Mouse (Mus musculus) C2C12 (cell line): Measurements from ENCODE around the gene Igfbp4. TPM values are rescaled to one million over a fixed set of nuclear protein-coding genes. Genes with fewer than 3 reads are reported as not detected.

ENCODE experiments used
- H3K27me3 ChIP-seq: one replicate; pipeline ENCODE4 v1.6.1; 2011; ENCODE audit not compliant: control insufficient read depth, insufficient read depth, insufficient read length
- H3K36me3 ChIP-seq: one replicate; pipeline ENCODE4 v1.6.1; 2011; ENCODE audit not compliant: control insufficient read depth, insufficient read depth
- H3K4me3 ChIP-seq: one replicate; pipeline ENCODE4 v1.5.1; 2011; ENCODE audit warnings: mild to moderate bottlenecking, control low read depth; ENCODE audit not compliant: poor library complexity, insufficient read depth, severe bottlenecking
- H3K79me2 ChIP-seq: one replicate; pipeline ENCODE4 v1.6.1; 2011; ENCODE audit not compliant: control insufficient read depth, insufficient read depth
- H3K79me3 ChIP-seq: one replicate; pipeline ENCODE4 v1.6.1; 2011; ENCODE audit warnings: low read depth, control low read depth
- H3ac ChIP-seq: one replicate; pipeline ENCODE3; 2011; ENCODE audit warnings: low read depth; ENCODE audit not compliant: control insufficient read depth, insufficient read length
- CEBPB ChIP-seq: IDR thresholded peaks from one replicate; pipeline ENCODE4 v1.6.1; 2011; ENCODE audit warnings: low read depth, mild to moderate bottlenecking, control low read depth, moderate library complexity
- CTCF ChIP-seq: IDR thresholded peaks from one replicate; pipeline ENCODE4 v1.5.1; 2011; ENCODE audit not compliant: control insufficient read depth, insufficient read depth, insufficient read length
- FOSL1 ChIP-seq: IDR thresholded peaks from one replicate; pipeline ENCODE4 v1.8.0; 2011; ENCODE audit warnings: mild to moderate bottlenecking, low read length; ENCODE audit not compliant: poor library complexity, insufficient read depth, severe bottlenecking
- MAX ChIP-seq: IDR thresholded peaks from one replicate; pipeline ENCODE4 v1.6.1; 2011; ENCODE audit warnings: mild to moderate bottlenecking, control low read depth
- MYOD1 ChIP-seq: IDR thresholded peaks from one replicate; pipeline ENCODE4 v1.6.1; 2011; ENCODE audit warnings: low read depth; ENCODE audit not compliant: control insufficient read depth, insufficient read length
- MYOG ChIP-seq: IDR thresholded peaks from one replicate; pipeline ENCODE4 v1.6.1; 2011; ENCODE audit not compliant: control insufficient read depth, insufficient read length; ENCODE audit errors: extremely low read depth
- USF1 ChIP-seq: IDR thresholded peaks from one replicate; pipeline ENCODE4 v1.6.1; 2011; ENCODE audit warnings: low read depth, mild to moderate bottlenecking, control low read depth, moderate library complexity
- polyA plus RNA-seq: library from polyadenylated mRNA; unstranded; fragments of >200 nt; fragmentation: generic; extraction: Trizol; gene quantifications from one replicate; pipeline ENCODE4 v1.2.1, GENCODE M21; 2012; ENCODE audit warnings: missing spikeins

Gene Igfbp4
- polyA plus RNA-seq, 1 experiment: 38.5 TPM

- TF ChIP-seq FOSL1 (no peak), MYOG (no peak), MAX (no peak), USF1 (no peak), CTCF (no peak), CEBPB (no peak), MYOD1 (no peak)
Measured at GRCm38 (mm10) chr11:99084366-99084765, 43.3 kb downstream of the Igfbp4 start.

GRCm38 (mm10) chr11:99088486-99088885, 47.4 kb downstream of the Igfbp4 start:
- Histone ChIP-seq H3ac (no peak overlapping the region), H3K27me3 (no peaks in the 10 kb centered on the region), H3K36me3 (no peaks in the 10 kb centered on the region), H3K79me3 (no peaks in the 10 kb centered on the region), H3K79me2 (no peaks in the 10 kb centered on the region), H3K4me3 (no peak overlapping the region)
- no peak for TF ChIP-seq CTCF
- no peak for TF ChIP-seq FOSL1
- no peak for TF ChIP-seq MAX
- no peak for TF ChIP-seq MYOG
- TF ChIP-seq MYOD1: no peak
- no peak for TF ChIP-seq USF1
- TF ChIP-seq CEBPB: no peak

More at GRCm38 (mm10) chr11:99084366-99084765, 43.3 kb downstream of the Igfbp4 start:
- Histone ChIP-seq H3K79me2 (no peaks in the 10 kb centered on the region), H3K4me3 (no peak overlapping the region), H3K27me3 (no peaks in the 10 kb centered on the region), H3K79me3 (no peaks in the 10 kb centered on the region), H3K36me3 (no peaks in the 10 kb centered on the region), H3ac (no peak overlapping the region)

GRCm38 (mm10) chr11:99089077-99089601, 48.1 kb downstream of the Igfbp4 start, which contains the start of gene Tns4:
Gene Tns4 (minus strand): TSS chr11:99089306.
- Histone ChIP-seq H3ac (no peak within 1 kb of the TSS), H3K79me3 (no peaks in the 10 kb centered on the region), H3K27me3 (no peaks in the 10 kb centered on the region), H3K4me3 (no peak within 1 kb of the TSS), H3K79me2 (no peaks in the 10 kb centered on the region), H3K36me3 (no peaks in the 10 kb centered on the region)
- no peak for TF ChIP-seq MYOG
- no peak for TF ChIP-seq CTCF
- TF ChIP-seq USF1: no peak
- TF ChIP-seq MAX: no peak
- TF ChIP-seq FOSL1: no peak
- TF ChIP-seq CEBPB: no peak
- no peak for TF ChIP-seq MYOD1

- Histone ChIP-seq H3K79me3 (no peaks in the 10 kb centered on the region), H3K4me3 (no peak overlapping the region), H3ac (no peak overlapping the region), H3K36me3 (no peaks in the 10 kb centered on the region), H3K79me2 (no peaks in the 10 kb centered on the region), H3K27me3 (no peaks in the 10 kb centered on the region)
- TF ChIP-seq USF1 (no peak), MYOG (no peak), MYOD1 (no peak), CEBPB (no peak), FOSL1 (no peak), MAX (no peak), CTCF (no peak)
Measured at GRCm38 (mm10) chr11:99090391-99090790, 49.3 kb downstream of the Igfbp4 start.

- no peaks in the 10 kb centered on the region for H3K79me3 ChIP-seq
- no peaks in the 10 kb centered on the region for H3K36me3 ChIP-seq
- no peak overlapping the region for H3K4me3 ChIP-seq
- no peaks in the 10 kb centered on the region for H3K79me2 ChIP-seq
- no peaks in the 10 kb centered on the region for H3K27me3 ChIP-seq
- no peak overlapping the region for H3ac ChIP-seq
- TF ChIP-seq CTCF (no peak), USF1 (no peak), MYOD1 (no peak), MYOG (no peak), MAX (no peak), FOSL1 (no peak), CEBPB (no peak)
Measured at GRCm38 (mm10) chr11:99091666-99092065, 50.6 kb downstream of the Igfbp4 start.

- Histone ChIP-seq H3K27me3 (no peaks in the 10 kb centered on the region), H3ac (no peak overlapping the region), H3K79me2 (no peaks in the 10 kb centered on the region), H3K36me3 (no peaks in the 10 kb centered on the region), H3K4me3 (no peak overlapping the region), H3K79me3 (no peaks in the 10 kb centered on the region)
- no peak for TF ChIP-seq CEBPB
- TF ChIP-seq CTCF: no peak
- no peak for TF ChIP-seq FOSL1
- no peak for TF ChIP-seq MYOG
- TF ChIP-seq MYOD1: no peak
- TF ChIP-seq USF1: no peak
- no peak for TF ChIP-seq MAX
Measured at GRCm38 (mm10) chr11:99093740-99094139, 52.7 kb downstream of the Igfbp4 start.
